Mouse (Mus musculus): ENCODE measurements around the gene 1700037C18Rik.

1700037C18Rik gene

GRCm38 (mm10) chr16:3908537-3909111, at the start of gene 1700037C18Rik, which contains the start of gene Cluap1:
Gene 1700037C18Rik, minus strand, starts transcription at chr16:3908689.
Gene Cluap1, plus strand, starts transcription at chr16:3908801.
- DNase-seq (ENCODE audit: low spot score), result peak; percentile 88

- DNase-seq (ENCODE audit: low spot score), result no peak
These were observed 47.9 kb upstream of the 1700037C18Rik start for GRCm38 (mm10) chr16:3956369-3956768.

GRCm38 (mm10) chr16:3951141-3951540, 42.7 kb upstream of the 1700037C18Rik start:
- no peak for DNase-seq (ENCODE audit: low spot score)

GRCm38 (mm10) chr16:3934701-3935100, 26.2 kb upstream of the 1700037C18Rik start:
- no peak for DNase-seq (ENCODE audit: low spot score)

GRCm38 (mm10) chr16:3934091-3934490, 25.6 kb upstream of the 1700037C18Rik start:
- DNase-seq (ENCODE audit: low spot score), result no peak

GRCm38 (mm10) chr16:3933536-3933935, 25.0 kb upstream of the 1700037C18Rik start:
- DNase-seq (ENCODE audit: low spot score), result no peak

- DNase-seq (ENCODE audit: low spot score), result no peak
These were observed 20.7 kb upstream of the 1700037C18Rik start for GRCm38 (mm10) chr16:3929151-3929550.

GRCm38 (mm10) chr16:3928582-3928981, 20.1 kb upstream of the 1700037C18Rik start:
- no peak for DNase-seq (ENCODE audit: low spot score)

GRCm38 (mm10) chr16:3923966-3924365, 15.5 kb upstream of the 1700037C18Rik start:
- DNase-seq (ENCODE audit: low spot score), result no peak

GRCm38 (mm10) chr16:3923515-3923914, 15.0 kb upstream of the 1700037C18Rik start:
- DNase-seq (ENCODE audit: low spot score), result no peak

- DNase-seq (ENCODE audit: low spot score), result no peak
These were observed 12.3 kb upstream of the 1700037C18Rik start for GRCm38 (mm10) chr16:3920756-3921155.

- no peak for DNase-seq (ENCODE audit: low spot score)
These were observed 629 bp upstream of the 1700037C18Rik start for GRCm38 (mm10) chr16:3909118-3909517.

GRCm38 (mm10) chr16:3907471-3907870, 1.0 kb downstream of the 1700037C18Rik start:
- DNase-seq (ENCODE audit: low spot score), result no peak

GRCm38 (mm10) chr16:3896553-3896952, 11.9 kb downstream of the 1700037C18Rik start:
- DNase-seq (ENCODE audit: low spot score), result no peak

GRCm38 (mm10) chr16:3896046-3896445, 12.4 kb downstream of the 1700037C18Rik start:
- DNase-seq (ENCODE audit: low spot score), result no peak

- no peak for DNase-seq (ENCODE audit: low spot score)
These were observed 13.2 kb downstream of the 1700037C18Rik start for GRCm38 (mm10) chr16:3895173-3895792.

GRCm38 (mm10) chr16:3893739-3894138, 14.8 kb downstream of the 1700037C18Rik start:
- DNase-seq (ENCODE audit: low spot score), result no peak

GRCm38 (mm10) chr16:3891621-3892295, 16.7 kb downstream of the 1700037C18Rik start:
- DNase-seq (ENCODE audit: low spot score), result no peak

GRCm38 (mm10) chr16:3885065-3885670, 23.3 kb downstream of the 1700037C18Rik start:
- DNase-seq (ENCODE audit: low spot score), result no peak

- DNase-seq (ENCODE audit: low spot score), result peak; percentile 86
These were observed 24.1 kb downstream of the 1700037C18Rik start, which contains the start of the genes Zfp597 and Gm20695 for GRCm38 (mm10) chr16:3884201-3885064. Gene Zfp597, minus strand, starts transcription at chr16:3884561. Gene Gm20695, plus strand, starts transcription at chr16:3884648.

GRCm38 (mm10) chr16:3876346-3876745, 32.1 kb downstream of the 1700037C18Rik start:
- DNase-seq (ENCODE audit: low spot score), result no peak
